Mouse (Mus musculus) spleen, embryonic (tissue): ENCODE data around the gene Jam3.

ENCODE experiments used
- CTCF ChIA-PET: fragments of 350-600 bp; sonication (Branson Sonifier 250); formaldehyde crosslinking; loops from one replicate; lab custom pipeline; 2022; lab: Charles Lee

Jam3 gene

DNA sequence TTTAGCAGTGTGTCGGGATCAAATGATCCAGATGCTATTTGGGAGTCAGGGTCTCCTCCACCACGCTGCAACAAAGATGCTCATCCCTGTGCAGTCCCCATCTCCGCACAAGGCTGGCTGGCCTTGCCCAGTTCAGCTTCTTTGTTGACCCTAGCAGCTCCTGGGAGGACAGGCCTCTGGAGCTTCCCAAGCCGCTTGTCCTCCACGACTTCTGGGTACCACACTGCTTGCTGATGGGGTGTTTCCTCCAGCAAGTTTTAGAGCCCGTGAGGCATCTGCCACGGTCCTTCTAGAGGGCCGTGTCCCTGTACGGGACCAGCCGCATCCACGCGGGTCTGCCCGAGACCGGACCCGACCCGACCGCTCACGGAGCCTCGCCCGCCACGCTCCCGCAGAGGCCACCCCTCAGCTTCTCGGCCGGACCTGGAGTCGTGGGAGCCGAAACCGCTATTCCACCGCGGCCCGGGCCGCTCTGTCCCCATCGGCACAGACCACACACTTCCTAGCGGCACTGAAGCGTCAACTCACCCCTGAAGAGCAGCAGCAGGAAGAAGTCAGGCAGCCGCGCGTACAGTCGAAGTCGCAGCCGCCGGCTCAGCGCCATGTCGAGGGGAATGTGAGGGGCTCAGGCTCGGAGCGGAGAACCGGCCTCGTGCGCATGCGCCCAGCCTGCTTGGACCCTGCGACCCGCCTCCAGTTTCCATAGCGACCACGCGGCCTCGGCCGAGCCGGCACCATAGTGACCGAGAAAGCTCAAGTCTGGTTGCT, at the start of gene Jam3:
Gene Jam3, minus strand, starts transcription at position 659 of the 768 bp plus-strand sequence.
- CTCF ChIA-PET: no interaction called here

DNA sequence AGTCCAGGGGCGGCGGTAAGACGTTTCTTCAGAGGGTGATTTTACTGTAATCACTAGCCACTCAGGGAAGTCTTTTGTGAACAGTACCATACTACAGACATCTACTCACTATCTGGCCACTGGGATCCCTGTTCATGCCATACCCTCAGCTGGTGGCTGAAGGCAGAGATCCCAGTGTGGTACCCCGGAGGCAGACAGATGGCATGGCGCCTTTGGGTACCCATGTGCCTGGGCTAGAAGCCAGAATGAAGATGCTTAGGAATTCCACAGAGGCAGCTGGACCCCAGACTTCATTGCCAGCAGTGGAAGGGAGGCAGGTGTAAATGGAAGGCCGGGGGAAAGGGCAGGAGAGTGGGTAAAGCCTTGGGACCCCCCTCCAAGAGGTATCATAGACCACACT, 49.0 kb upstream of the Jam3 start:
- CTCF ChIA-PET: no interaction called here

DNA sequence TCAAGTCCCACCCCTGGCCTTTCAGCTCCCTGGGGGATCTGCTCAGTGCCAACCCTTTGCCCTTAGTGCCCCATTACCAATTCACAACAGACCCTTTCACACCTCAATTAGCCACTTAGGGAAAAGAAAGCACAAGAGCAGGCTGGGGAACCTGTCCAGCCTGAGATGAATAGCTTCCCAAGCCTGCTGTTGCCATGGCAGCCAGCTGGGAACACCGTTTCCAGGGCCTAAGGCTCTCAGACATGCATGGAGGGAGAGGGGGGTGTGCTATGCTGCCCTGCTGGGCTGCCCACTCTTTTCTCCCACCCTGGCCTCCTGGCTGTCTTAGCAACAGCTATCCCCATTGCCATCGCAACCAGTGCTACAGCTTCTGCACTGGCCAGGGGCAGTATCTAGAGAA, 47.9 kb upstream of the Jam3 start:
- CTCF ChIA-PET: no interaction called here

DNA sequence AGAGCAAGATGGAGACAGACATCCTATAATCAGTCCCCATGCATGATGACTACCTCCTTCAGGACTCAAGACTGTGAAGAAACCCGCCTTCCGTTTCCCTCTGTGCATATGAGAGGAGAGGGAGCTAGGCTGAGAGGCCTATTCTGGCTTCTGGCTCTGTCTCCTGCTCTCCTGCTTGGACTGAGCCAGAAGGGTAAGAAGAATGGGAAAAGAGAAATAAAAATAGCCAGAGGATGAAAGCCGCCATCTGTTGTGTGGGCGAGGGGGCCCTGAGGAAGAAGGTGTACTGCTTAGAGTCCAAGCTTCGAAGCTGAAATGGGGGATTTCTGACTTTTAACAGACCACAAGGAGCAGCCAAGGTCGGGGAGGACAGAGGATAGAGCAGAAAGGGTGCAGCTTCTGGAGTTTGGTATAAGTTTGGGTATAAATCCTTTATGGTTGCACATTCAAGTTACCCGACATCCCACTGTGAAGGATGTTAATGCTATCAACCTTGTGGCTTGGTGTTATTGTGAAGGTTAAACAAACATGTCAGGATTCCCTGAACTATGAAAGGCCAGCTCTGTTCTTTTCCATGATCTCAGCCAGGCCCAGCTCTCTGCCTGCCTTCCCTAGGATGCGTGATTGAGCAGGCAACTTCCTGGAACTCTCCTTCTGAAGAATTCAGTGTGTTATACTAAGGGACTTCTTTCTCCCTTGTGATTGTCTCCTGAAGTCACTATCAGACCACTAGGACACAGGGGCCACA, 46.4 kb upstream of the Jam3 start:
- CTCF ChIA-PET: no interaction called here

DNA sequence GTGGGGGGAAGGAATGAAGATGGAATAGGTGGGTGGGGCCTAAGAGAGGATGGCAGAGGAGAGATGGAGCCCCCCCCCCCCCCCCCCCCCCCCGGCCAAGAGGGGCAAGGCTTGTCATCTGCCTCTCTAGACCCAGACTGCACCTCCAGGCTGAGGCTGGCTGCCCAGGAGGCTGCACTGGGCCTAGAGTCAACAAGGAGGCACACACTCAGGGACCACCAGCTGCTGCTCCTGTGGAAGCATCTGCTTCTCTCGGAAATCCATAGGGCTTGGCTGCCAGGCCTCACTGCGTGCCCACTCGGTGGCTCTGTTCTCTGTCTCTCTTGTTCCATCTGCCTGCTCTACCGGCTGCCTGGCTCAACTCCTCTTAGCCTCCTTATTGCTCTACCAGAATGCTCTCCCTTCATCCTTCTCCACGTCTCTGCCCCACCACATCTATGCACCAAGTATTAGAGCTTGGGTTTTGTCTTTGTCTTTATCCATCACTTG, 38.4 kb upstream of the Jam3 start:
- CTCF ChIA-PET: no interaction called here

DNA sequence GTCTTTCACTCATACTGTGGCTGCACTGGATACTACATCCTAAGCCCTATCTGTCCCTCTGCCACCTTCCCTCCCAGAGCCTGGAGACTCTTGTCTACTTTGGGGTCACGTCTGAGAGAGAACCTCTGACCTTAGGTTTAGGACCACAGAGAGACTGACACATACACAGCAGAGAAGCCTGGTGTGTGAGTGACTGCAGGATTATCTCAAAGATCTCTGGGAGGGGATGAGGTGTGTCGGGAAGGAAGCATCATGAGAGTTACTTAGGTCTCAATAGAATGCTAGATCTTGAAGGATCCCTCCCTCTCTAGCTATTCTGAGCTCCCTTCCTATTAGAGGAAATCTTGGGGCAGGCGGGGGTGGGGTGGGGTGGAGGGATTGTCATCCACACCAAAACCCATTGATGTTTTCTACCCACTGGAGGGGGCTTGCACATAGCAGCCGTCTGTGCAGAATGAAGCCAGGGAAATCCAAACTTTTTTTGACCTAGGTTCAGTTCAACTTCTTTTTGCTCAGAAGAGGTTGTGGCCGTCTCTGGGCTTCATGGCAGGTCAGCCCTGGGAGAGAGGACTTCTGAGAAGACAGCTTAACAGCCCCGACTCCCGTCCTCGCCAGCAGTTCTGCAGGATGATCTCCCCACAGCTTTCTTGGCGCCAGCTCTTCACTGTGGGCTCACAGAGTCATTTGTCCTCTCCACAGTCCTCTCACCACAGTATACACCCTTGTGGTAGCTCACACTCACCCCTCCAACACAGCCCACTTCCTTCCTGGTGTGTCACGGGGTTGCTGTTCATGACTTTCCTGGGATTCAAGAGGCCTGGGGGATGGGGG, 37.8 kb upstream of the Jam3 start:
- CTCF ChIA-PET: no interaction called here

DNA sequence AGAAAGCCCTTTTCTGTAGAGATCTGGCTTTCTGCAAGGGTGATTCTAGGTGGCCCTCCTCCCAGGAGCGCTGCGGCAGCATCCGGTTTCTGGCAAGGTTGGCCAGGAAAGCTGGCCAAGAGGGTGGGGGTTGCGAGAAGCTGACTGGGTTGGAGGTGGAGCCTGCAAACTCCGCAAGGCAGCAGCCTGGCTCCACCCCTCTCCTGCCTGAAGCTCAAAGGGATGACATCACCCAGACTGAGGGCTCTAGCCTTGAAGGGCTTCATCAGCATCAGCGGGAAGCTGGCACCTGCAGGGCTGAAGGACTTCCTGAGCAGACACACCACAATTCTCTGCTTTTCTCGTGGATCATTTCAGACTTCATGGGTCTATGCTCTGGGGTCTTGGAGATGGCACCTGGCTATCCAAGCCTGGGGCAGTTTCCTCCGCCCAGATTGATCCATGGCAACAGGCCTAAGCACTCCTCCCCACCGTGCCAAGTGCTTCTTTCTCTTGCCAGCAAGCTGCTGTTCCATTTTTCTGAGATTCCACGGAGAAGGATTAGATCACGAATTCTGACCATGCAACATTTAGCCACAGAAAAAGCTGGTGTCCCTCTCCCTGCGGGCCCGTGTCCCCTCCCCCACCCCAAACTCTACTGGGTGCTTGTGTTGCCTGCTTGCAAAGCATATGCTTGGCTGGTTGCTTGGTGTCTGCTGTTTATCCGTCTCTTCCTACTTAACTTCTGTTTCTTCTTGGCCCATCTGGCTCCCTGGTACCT, 37.0 kb upstream of the Jam3 start:
- CTCF ChIA-PET: no interaction called here

DNA sequence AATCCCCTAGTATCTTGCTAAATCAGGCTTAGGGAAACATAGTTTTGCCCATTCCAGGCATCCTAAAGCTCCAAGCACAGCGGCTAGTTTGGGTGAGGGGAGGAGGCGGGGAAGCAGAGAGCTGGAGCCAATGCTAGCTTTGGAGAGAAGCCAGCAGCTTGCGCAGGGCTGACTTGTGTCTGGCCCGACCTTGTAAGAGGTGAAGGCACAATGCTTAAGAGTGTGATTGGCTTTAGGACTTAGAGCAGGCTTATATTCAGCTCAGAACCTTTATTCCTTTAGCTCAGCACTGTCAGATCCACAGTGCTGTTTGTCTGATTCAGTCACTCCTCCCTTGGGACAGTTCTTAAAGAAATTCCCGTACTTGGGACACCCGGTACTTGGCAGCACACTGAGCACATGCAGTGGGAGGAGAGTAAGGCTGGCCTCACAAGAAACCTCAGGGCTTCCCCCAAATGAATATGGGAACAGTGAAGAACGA, 36.3 kb upstream of the Jam3 start:
- CTCF ChIA-PET: no interaction called here

DNA sequence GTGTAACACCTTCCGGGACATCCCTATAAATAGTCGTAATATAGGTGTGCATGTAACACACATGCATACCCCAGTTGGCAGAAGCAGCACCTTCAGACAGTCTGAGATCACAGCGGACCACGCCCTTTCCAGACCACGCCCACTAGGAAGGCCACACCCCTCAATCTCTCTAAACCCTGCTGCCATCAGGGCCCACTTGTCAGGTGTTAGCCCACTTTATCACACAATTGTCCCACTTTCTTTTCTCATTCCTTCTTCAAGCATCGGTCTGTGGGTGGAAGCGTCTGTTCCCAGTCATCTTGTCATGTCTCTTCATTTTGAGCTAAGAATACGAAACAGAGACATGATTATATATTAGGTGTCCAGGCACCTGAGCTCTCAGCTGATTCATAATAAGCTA, 35.2 kb upstream of the Jam3 start:
- CTCF ChIA-PET: no interaction called here

DNA sequence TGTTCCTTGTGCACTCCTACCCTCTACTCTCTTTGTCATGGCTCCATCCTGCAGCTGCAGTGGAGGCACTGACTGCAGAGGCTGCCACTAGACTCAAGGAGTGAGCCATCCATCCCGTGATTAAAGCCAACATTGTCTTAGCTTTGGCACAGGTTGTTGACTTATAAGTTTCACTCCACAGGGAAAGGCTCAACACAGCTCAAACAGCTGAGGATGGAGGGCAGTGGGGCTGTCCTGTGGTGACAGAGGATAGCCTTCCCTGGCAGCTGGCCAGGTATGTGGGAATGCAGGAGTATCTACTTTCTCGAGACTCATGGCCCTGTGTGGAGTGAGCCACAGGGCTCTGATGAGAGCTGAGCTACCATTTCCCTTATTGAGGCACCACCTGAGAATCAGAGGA, 34.1 kb upstream of the Jam3 start:
- CTCF ChIA-PET: no interaction called here

DNA sequence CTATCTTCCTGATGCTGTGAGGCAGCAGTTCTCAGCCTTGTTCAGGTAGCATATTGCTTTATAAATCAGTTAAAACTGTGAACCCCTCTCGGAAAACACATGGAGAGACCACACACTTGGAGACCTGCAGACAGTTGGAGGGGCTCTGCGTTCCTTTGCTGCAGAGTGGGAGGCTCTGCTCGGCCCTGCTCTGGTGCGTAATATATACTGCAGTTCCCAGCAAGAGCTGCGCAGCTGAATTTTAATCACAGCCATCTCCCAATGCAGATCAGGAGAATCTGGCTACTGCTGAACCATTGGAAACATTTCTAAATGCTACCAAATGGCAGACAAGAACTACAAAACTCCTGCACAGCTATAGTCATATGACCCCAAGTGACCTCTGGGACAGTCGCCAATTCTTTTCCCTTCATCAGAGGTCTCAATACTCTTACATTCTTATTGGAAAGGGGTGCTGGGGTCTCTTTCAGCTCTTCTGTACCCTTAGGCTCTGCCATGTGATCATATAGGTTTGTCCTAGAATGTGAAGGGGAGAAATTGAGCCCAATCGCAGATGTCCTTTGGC, 33.5 kb upstream of the Jam3 start:
- CTCF ChIA-PET: no interaction called here

DNA sequence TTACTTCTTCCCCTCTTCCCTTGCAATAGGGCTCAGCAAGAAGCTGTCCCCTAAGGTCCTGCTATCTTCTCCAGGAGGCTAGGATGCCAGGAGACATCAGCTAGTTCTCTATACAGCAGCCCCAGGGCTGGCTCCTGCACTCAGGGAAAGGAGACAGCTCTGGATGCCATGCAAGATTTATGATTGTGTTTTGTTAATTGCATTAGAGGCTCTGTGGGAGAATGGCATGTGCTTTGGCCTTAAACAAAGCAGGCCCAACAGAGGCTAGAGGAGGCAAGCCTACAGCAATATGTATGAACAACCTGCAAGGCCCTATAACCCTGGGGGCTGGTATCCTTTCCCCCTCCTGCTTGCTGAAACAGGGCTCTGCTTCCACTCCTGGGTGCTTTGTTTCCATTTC, 30.6 kb upstream of the Jam3 start:
- CTCF ChIA-PET: no interaction called here

DNA sequence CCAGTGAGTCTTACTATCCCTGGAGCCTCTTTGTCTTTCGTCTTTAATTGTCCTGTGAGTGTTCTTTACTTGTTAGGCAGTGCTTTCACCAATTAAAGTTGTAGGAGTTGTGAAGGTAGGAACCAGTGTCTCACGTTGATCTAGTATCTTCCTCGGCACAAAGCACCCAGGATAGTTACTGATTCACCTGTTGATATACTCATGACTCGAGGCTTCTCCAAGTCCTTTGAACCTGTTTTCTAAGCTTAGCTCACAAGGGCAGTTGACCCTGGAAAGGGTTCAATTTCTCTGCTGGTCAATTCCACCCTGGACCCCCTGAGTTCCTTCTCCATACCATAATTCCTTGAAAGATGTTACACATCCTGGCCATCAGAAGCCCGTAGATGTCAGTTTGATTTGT, 26.9 kb upstream of the Jam3 start:
- CTCF ChIA-PET: no interaction called here

DNA sequence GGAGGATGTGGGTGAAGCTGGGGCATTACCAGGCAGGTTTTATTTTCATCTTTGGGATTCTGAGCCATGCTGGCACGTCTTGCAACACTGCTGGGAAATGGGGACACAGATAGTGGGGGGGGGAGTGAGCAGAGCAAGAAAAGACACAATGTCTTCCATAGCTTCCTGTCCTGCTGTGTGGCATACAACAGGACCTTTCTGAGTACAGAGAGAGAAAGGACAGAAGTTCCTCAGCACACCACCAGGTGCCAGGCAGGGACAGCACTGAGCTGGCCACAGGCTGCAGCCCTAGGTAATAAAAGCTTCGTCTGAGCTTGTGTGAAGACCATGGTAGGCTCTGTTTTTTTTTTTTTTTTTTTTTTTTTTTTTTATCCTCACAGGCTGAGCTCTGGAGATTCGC, 25.3 kb upstream of the Jam3 start:
- CTCF ChIA-PET: no interaction called here

DNA sequence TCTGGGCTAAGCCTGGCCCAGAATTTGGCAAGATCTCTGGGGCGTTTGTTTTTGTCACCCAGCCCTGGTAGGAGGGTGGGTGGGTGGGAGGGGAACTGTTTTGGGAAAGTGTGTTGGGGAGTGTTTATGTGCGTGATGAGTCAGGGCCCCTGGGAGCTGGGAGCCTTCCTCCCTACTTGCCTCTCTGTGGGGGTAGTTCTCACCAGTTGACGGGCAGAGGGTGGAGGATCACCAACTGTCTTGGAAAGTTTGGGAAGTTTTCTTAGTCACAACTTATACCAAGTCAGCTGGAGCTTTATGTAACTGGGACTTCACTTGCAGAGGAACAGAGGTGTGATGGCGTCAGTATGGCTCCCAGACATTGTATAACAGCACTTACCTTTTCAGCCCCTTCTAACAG, 23.7 kb upstream of the Jam3 start:
- CTCF ChIA-PET: no interaction called here

DNA sequence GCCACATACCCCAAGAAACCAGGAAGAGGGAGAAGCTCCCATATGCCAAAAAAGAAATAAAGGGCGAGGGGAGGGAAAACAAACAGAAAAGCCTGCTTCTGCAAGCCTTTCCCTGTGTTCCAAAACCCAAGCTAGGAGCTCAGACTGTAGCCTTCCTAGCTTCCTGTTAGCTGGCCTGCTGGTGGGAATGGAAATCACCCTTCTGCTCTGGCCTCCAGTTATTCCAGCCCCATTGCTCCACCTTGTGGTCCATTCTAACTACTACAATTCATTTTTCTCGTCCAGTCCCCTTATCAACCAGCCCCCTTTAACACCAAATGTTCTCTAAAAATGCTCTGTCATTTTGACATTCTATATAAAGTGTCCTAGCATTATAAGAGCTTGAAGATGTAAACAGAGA, 20.9 kb upstream of the Jam3 start:
- CTCF ChIA-PET: interaction anchor here (0.6 kb wide), 1 partner anchor 34 kb away, joined by 3 read pairs; no protein-coding TSS in a partner anchor

DNA sequence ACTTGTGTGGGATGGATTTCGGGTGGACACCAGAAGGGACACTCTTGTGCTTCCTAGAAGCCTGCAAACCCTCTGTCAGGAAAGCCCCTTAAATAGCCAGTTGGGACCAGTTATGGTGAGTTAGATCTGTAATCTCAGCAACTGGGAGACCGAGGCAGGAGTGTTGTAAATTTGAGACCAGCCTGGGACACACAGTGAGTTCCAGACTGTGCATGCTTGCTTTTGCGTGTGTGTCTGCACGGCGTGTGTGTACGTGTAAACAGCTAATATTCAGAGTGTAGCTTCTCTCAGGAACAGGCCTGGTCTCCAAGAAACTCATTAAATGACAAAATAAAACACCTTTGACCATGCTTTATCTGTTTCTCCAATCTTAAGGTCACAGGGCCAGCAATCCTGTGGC, 20.5 kb upstream of the Jam3 start:
- CTCF ChIA-PET: interaction anchor here (0.6 kb wide), 1 partner anchor 34 kb away, joined by 3 read pairs; no protein-coding TSS in a partner anchor

DNA sequence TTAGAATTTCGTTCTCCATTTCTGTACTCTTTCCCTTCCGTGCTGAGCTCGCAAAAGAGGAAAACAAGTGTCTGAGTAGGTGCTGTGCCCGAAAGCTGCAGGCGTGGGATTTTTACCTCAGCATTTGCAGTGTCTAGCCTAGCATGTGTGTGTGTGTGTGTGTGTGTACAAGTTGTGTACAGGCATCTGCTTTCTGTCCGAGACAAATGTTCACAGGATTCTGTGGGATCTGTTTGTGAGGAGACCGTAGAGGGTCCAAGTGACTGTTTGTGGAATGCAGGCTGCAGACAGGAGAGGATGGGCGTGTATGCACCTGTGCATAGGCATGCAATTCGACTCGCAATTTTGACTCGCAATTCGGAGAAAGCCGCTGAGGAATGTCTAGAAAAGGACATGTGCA, 20.0 kb upstream of the Jam3 start:
- CTCF ChIA-PET: no interaction called here

DNA sequence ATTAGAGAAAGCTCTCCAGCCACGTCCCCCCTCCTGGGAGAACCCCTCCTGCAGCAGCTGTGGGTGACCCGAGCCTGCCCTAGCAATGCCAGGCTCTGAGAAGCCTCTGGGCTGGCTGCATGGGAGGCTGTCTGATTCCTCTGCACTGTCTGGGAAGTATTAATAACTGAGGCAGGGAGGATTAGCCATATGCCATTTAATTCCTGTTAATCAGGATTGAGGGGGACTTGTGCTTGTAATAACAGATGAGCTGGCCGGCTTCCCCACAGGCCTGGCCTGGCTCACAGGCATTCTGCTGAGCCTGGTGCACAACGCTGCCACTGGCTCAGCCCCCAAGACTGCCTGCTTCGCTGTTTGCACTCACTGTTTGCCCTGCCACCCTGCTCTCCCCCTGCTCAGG, 18.9 kb upstream of the Jam3 start:
- CTCF ChIA-PET: no interaction called here

DNA sequence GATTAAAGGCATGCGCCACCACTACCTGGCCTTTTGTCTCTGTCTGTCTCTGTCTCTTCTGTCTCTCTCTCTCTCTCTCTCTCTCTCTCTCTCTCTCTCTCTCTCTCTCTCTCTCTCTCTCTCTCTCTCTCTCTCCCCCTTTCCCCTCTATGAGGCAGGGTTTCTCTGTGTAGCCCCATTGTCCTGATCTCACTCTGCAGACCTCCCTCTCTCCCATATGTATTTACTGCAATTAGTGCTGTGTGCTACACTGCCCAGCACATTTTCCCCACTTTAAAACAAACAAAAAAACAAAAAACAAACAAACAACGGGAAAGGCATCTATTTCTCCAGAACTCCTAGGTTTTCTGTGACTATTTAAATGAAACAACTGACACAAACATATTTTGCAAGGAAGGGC, 18.4 kb upstream of the Jam3 start:
- CTCF ChIA-PET: no interaction called here

DNA sequence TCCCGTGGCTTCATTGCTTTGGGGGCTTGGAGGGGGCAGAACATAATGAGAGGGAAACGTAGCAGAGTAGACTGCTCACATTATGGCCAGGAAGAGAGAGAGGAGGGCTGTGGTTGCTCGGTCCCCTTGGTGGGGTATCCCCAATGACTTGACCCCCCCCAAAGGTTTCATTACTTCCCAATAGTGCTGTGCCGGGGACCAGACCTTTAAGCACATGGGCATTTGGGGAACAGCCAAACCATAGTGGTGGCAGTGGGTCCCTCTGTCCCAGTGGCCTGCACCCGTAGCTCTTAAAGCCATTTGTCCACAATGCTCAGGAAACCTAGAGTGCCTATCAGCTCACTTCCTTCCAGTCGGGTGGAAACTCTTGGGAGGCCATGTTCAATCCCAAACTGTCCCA, 17.6 kb upstream of the Jam3 start:
- CTCF ChIA-PET: no interaction called here
